Mouse (Mus musculus): ENCODE data around the gene Eif2ak2.

DNA sequence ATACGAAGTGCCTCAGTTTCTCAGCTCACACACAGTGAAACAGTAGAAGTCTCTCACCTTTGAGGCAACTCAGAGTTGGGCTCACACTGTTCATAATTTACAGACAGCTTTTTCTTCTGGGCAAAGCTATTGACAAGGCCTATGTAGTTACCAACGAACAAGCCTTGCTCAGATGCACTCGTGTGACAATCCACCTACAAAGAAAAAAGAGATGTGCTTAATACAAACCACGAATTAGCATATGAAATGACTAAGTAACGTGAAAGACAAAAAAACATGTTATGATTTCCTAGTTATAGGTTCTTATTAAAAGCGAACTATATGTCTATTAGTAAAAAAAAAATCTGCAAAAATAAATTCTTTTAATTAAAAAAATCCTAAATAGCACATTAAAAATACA lies 8.5 kb downstream of the Eif2ak2 start:
- TF ChIP-seq CTCF (IDR thresholded peaks at IDR 0.05; ENCODE audit: low read depth) (no peak), EP300 (IDR thresholded peaks at IDR 0.05; ENCODE audit: low read depth) (no peak)

All from liver, postnatal 0 days (tissue).